Mouse (Mus musculus): ENCODE measurements at regions not wholly inside any gene's neighbourhood (a gene's known extent, or its start where the extent isn't known, plus 50 kb on each side); places are given as distances from the start of the nearest gene placed in this dataset.

DNA sequence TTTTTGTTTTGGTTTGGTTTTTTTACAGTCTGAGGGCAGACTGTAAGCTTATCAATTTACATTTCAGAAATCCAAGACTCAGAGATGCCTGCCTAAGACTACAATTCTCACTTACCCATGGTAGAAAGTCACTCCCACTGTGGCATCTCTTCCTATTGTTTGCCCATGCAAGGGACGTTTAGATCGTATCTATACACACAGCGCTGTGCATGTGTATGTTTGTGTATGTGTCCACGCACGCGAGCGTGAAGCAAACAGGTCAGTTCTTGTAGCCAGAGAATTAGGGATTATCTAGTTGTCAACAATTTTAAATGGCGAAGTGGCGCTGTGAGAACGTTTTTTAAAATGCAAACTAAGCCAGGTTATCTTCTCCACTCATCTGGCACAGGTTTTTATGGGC is 223.6 kb upstream of the Ankrd55 start:
- TF ChIP-seq CTCF (IDR thresholded peaks at IDR 0.05; ENCODE audit: control insufficient read depth, insufficient read depth, insufficient read length) (no peak), USF1 (IDR thresholded peaks at IDR 0.05; ENCODE audit: low read depth) (no peak), CEBPB (IDR thresholded peaks at IDR 0.05; ENCODE audit: low read depth) (no peak), MYOD1 (IDR thresholded peaks at IDR 0.05; ENCODE audit: control insufficient read depth, insufficient read length, low read depth) (no peak), MAX (IDR thresholded peaks at IDR 0.05) (no peak)
